Mouse (Mus musculus) megakaryocyte-erythroid progenitor cell, adult 5-6 weeks (primary cell): ENCODE results near the gene Tmem117. TPM values are rescaled to one million over a fixed set of nuclear protein-coding genes. Genes with fewer than 3 reads are reported as not detected.

Experiments
- ATAC-seq: replicated peaks from 2 replicates; pipeline ENCODE4 v1.8.0; 2016; ENCODE audit warnings: mild to moderate bottlenecking, inconsistent platforms; ENCODE audit not compliant: severe bottlenecking, poor library complexity, low FRiP score, low TSS enrichment
- total RNA-seq, 2 experiments: library from RNA; stranded (forward) in 1 of 2; stranded (reverse) in 1 of 2; fragments of 200-1000, 215-1000 nt in 1 of 2; fragments of >200 nt in 1 of 2; fragmentation: Nextera tagmentation in 1 of 2; gene quantifications; 2 replicates each; pipeline ENCODE4 v1.2.3; 2014 to 2017

Gene Tmem117
- total RNA-seq, 2 experiments from 2014 or later = not detected

DNA sequence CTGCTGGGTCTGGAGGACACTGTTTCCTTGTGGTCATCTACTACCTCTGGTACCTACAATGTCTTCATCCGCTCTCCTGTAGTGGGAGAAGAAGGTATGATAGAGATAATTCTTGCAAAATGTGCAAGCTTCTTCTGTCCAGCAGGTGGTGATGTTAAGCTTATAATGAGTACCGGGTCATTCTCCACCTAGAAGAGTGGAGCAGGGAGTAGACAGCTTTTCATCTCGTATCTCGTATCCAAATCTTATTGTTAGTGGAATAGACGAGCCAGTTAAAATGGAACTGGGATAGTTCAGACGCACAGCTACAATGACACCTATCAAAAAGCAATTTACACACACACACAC, 60.8 kb downstream of the Tmem117 start:
- no peak for ATAC-seq

DNA sequence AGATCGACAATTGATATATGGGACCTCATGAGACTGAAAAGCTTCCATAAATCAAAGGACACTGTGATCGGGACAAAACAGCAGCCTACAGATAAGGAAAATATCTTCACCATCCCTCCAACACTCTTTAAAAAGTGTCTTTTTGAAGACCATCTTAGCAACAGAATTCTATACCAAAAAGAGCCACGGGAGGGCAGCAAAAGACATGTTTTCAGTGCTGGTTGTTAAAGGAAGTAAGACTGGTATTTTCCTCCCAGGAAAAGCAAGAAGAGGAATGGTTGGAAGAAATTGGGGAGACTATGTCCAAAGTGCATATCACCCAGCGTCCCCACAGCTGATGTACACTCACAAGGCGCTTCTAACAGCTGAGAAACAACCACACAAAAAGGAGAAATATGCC, 93.7 kb downstream of the Tmem117 start:
- ATAC-seq = 0 out of 2 replicates have a peak, but pooled peaks have one; percentile 41

DNA sequence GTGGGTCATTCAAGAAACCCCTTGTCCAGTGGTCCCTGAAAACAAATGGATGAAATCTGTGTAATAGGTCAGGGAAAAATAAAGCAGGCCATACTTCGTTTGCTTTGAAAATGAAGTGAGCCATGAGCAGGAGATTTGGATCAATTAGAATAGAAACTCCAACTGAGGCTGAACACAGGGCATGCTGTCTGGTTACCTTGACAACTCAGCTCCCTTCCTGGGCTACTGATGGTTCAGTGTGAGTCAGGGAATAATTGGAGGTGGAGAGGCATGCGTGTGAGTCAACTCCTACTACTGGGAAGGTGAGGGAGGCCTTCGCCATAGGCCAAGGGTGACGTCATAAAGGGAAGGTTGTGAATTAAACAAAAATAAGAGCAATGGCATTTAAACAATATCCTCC, 103.1 kb downstream of the Tmem117 start:
- no peak for ATAC-seq

DNA sequence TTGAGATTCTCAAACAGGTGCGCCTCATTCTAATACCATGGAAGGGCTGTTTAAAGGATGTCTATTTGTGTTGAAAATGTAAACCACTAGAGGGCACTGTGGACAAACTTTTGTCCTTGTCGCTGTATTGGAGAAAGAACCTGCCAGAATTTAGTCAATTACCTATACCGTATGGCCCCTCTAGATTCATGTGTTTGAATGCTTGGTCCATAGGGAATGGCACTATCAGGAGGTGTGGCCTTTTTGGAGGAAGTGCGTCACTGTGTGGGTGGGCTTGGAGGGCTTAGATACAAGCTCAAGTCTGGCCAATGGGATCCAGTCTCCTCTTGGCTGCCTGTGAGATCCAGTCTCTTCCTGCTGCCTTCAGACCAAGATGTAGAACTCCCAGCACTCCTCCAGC, 140.2 kb downstream of the Tmem117 start:
- ATAC-seq = 0 out of 2 replicates have a peak, but pooled peaks have one; percentile 59

DNA sequence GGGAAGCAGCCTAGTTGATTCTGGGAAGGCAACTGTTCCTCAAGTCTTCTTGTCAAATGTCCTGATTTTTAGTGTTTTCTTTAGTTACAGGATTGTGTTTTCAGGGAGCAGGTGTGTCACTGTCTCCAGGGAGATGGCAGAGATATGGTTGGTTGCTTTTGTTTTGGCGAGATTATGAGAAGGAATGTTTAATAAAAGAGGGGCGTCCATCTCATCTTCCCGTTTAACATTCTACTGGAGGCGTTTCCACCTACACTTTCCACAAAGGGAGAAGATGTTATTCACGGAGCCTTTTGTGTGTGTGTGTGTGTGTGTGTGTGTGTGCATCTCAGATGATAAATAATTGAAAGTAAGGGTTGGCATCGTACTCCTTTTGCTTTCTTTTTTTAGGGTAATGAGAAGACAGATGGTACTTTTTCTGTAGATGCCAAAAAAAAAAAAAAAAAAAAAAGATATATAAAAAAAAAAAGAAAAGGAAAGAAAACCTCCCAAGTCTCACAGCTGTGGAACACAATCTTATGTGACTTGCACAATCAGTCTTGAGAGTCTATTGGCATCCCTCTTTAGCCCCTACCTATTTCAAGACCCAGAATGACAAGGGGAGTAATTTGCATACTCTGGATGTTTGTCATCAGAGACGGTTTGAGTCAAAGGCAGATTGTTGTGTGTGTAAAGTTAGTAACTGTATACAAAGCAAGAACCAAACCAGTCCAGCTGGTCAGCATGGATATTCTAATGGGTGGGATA, 142.0 kb downstream of the Tmem117 start:
- ATAC-seq = no peak

DNA sequence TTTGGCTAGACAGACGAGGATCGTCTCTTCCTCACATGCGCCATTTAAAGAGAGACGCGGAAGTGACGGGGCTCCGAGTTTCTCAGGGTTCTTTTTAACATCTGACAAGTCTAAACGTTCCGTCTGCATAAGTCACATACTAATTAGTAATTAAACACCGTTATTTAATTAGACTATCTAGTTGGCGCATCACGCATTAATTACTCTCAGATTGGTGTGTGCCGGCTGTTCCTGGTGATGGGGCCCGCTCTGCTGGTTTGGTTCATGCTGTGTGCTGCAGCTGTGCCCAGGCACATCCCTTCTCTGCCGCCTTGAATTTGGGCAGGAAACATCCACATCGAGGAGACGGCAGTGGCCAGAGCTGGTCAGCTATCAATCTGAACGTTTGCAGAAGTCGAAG, 142.7 kb downstream of the Tmem117 start:
- ATAC-seq = no peak

DNA sequence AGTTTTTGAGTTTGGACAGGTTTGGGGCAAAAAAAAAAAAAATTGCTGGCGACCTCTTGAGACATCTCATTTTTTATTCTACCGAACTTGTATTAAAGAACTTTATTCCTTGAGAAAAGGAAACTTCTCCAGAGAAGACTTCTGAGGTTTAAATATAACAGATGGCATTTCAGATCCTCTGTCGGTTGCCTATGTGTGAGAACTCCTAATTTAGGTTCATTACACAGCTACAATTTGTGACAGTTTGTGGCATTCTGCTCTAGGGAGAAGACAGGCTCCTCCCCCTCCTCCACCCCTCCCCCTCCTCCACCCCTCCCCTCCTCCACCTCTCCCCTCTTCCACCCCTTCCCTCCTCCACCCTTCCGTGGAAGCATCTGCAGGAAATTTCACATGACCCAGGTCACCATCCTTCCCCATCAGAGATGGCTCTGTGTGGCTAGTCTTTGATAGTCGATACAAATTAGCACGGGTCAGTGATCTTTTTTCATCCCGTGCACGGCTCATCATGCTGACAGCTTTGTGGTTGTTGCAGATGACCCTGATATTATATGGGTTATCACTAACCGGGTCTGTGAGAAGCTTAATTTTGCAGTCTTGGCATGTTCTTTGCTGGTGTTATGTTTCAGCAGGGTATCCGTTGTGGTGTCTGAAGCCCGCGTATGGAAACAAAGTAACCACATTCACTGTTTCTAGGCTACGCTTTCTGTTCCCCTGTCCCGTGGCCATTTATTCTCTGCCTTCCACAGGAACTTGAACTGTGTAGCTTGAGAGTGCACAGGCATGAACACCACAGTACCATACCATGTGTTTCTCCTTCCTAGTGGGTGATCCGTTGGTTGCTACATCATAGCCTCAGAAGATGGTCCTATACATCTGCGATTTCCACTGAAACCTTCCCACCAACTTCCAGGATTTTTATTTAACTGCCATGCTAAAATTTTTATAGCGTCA, 147.4 kb downstream of the Tmem117 start:
- ATAC-seq = no peak

DNA sequence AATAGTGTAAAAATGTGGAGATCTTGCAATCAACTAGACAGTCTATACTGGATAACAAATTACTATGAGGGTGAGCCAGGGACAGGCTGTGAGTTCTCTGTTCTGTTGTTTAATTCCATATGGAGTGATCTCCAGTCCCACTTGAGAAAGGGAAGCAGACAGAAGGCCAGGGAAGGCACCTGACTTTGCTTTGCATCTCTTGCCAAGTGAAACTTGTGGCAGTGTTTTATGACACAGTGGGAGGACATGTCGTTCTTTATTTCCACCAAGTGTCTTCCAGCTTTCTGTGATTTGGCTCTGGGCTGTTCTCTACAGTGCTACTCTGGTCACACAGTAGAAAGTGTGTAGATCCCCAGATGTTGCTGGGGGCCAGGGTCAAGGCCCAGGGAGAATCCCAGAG, 152.5 kb downstream of the Tmem117 start:
- no peak for ATAC-seq

DNA sequence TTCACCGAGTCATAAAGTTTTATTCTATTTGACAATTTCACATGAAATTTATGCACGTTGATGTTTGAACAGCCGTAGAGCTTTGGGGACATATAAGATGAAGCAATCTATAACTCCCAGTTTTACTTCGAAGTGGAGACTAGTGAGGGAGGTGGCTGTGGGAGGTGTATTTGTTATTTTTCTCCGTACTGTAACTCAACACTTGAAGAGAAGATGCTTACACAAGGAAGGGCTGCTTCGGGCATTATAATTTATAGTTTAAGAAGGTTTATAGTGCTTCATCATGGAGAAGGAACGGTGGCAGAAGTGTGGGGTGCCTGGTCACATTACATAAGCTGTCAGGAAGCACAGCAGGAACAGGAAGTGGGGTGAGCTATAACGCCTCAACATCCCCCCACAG, 164.4 kb downstream of the Tmem117 start:
- ATAC-seq = no peak

DNA sequence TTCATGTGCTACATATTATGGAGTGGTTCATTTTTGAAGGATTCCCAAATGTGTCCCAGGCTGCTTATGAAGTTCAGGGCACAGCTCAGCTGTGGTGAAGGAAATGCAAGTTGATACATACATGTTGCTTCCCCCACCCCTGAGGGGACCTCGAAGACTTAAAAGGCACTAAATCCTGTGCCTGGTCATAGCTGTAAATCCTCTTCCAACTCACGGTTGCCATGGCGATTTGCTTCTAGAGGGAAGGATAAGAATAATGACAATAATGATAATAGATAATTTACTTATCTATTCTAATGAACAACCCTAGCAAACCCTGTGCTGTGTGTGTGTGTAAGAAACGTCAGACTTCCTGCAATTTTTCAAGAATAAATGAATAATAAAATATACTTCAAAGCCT, 166.5 kb downstream of the Tmem117 start:
- no peak for ATAC-seq

DNA sequence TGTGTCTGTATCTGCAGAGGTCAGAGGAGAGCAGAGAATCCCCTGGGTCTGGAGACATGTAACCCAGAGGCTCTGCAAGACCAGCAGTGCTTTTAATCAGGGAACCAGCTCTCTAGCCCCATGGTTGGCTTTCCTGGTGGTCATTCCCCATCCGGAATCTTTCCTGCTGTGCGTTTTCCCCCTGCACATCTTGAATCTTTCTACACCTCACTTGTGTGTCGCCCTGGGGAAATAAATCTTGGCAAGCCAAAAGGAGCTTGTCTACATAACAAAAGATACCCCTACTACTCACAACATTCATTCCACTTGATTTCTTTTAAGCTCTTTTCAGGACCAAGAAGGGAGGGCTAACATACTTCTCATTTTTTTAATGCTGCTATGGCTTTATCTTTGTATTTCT, 169.2 kb downstream of the Tmem117 start:
- no peak for ATAC-seq

DNA sequence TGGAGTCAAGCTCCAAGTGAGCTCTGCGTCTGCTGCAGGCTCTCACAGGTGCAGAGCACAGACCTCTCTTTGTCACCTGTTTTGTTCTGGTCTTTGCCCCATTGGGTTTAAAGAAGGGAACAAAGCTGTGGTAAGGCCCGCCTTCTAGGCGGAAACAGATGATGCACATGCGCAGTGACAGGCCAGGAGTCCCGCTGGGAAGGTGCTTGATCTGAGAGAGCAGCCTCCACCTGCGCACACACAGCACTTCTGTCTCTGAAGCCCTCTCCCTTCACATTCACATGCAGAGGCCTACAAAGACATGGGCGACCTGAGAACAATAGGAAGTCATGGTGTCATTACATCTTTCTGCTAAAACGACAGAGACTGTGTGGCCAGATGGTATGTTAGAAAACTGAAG, 172.4 kb downstream of the Tmem117 start:
- no peak for ATAC-seq

DNA sequence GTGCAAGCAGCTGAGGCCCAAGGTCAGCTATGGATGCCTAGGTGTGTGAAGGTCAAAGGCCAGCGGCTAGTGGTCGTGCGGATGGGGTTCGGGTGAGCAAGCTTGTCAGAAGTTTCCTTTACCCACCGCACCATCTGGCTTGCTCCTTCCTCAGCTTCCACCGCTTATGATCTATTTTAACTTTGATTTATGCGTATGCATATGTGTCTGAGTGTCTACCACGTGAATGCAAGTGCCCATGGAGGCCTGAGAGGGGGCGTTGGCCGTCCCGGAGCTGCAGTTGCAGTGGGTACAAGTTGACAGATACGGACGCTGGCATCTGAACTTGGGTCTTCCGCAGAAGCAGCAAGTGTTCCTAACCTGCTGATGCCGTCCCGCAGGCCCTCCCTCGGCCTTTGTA, 173.8 kb downstream of the Tmem117 start:
- no peak for ATAC-seq

DNA sequence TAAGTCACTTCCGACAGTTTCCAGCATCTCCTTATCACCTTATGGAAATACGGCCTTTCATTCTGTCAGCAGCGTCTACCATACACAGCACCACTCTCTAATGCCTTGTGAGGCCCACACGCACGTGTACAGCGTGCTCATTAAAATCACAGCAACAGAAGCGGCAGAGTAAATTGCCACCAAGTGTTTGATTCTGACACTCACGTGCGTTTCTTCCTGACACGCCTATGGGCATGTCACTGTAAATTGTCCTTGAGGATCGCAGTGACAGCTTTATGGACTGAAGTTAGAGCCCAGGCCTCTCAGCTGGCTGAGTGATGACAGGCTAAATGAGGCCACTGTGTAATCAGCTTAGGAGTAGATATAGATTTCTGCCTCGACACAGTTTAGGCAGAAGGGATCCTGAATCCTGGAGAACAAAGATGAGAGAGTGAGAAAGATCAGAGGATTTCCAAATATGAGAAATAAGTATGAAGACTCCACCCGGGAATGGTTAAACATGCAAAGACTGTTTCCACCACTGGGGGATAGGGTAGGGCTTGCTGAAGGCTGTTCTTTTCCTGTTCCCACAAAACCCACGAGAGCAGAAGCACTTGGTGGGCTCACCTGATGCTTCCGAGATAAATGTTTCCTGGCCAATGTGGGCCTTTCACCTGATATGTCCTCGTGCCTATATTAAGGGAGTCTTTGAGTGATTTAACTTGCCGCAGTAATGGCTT, 174.8 kb downstream of the Tmem117 start:
- ATAC-seq = no peak

DNA sequence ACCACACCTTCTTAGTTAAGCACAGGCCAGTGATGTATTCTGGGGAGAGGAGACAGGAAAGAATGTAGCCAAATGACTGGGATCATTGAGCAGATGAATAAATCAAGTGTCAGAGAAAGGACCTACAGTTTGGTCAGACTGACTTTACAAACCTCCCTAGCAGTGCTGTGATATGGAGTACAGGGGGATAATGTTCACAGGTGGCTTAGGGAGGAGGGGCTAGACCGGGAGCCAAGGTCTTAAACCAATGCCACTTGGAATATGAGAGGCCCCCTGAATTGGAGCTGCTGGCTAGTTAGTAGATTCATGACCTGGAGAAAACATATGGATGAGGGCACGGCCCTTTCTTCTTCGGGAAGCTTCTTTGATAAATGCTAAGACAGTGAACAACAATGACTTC, 177.0 kb downstream of the Tmem117 start:
- no peak for ATAC-seq

DNA sequence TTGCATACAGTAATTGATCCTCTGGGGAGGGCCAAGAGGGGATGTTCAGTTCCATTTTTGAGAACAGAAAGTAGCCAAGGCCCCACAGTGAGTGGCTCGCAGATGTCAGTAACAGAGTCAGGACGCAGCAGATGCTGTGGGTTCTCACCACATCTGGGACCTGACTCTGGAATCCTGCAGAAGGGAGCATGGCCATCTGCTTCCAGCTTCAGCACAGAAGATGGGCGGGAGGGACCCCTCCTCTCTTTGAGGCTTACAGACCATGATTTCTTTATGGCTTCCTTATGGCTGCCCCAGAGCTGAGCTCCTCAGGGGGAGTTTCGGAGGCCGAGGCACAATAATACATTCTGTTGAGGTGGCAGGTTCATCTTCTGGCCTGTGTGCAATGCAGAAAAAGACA, 182.5 kb downstream of the Tmem117 start:
- no peak for ATAC-seq

DNA sequence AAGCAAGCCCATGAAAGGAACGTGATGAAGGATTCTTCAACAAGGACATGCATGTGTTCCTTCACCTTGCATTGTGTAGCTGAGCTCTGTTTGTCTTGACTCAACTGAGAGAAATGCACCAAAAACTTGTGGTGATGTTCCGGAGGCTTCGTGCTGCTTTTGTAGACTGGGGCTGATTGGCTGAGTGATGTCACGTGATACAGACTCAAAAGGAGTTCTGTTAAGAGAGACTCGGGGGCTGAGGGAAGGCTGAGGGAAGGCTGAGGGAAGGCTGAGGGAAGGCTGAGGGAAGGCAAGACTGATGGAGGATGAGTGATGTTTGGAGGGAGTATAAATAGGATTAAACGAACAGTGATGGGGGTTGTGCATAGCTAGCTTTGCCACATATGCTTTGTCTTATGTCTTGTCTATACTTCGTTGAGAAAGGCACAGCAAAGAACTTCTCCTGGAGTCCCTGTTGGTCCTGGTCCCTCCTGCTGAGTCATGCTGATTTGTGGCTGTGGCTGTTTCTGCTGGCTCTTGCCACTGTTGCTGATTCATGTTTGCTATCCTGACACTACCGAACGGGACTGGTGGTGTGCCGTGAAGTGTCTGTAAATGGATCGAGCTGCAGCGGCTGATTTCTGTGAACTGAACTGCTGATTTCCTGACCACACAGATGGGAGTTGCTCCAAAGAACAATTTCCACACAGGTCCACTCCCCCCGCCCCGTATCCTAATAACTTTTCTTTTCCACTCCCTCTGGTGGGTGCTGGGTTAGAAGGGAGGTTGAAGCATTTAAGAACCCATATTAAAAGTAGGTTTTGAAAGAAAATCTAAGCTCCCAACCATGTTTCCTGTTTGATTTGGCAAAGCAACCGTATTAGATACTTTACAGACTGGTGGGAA, 185.4 kb downstream of the Tmem117 start:
- no peak for ATAC-seq

DNA sequence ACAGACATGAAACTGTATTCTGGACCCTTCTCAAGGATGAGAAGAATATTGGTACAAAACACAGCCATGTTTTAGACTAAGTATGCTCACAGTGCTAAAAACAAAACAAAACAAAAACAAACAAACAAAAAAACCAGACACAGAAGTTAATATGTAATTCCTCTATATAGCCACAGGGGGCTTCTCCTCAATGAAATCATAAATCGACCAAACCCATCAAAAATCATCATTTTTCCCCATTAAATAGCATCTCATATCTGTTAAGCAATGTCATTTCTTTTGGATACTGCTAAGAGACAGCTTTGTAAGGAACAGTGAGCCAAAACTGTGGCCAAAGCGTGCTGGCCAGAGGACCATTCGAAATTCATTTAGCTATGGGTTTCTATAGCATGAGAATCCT, 206.6 kb downstream of the Tmem117 start:
- ATAC-seq = no peak

DNA sequence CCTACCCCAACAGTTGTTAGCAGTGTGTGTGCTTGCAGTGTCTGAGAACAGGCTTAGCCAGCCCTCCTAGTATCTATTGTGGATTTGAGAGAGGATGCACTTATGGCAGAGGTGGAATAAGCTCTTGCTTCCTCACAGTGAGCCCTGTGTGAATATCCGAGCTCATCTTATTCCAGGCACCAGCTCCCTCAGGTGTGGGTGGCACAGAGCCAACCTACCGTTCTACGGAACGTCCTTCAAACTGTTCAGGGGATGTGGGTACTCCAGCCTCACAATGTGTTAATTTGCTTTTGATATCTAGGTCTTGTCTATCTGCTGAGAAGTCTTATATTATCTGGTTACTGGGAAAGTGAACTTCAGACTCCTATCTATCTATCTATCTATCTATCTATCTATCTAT, 209.6 kb downstream of the Tmem117 start:
- no peak for ATAC-seq
